Mouse (Mus musculus) heart, adult 2 months (tissue): ENCODE data around the gene Zscan2.

ENCODE experiments used
- CTCF ChIP-seq: fragments of 200-600 bp; IDR thresholded peaks from 2 replicates; pipeline ENCODE4 v1.8.1; 2022; ENCODE audit warnings: antibody characterized with exemption, mild to moderate bottlenecking, moderate library complexity
- EP300 ChIP-seq: fragments of 200-500 bp; IDR thresholded peaks from 2 replicates; pipeline ENCODE4 v1.6.1; 2011; ENCODE audit warnings: low read depth, low read length, control low read depth; ENCODE audit not compliant: insufficient read depth

DNA sequence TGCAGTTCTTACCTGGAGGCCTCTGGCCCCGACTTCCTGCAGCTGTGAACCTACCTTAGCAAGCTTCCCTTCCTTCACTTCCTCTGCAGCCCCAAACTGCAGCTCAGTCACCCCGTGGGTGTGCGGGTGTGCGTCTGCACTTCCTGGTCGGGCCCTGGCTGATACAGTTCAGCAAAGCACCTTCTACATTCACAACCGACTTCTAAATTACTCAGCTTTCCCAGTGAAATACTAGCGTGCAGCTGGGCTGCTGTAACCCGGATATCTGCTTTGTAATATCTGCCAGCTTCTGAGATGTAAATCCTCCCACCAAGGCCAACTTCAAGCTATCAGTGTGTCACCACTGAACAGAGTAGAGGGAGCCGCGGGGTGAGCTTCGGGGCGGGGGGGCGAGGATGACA, 29.1 kb downstream of the Zscan2 start:
- TF ChIP-seq EP300 (no peak), CTCF (no peak)
